Mouse (Mus musculus) Muller cell, postnatal 12 days (primary cell): ENCODE results near the gene Gal3st3.
"Not testable (repeated sequence)": the region's sequence is repeated elsewhere in the genome, so short reads cannot be mapped to it uniquely, and the experiment has no call there.

Experiments used
- DNase-seq: peaks from one replicate; pipeline ENCODE4 v3.0.0-alpha.2; 2015; ENCODE audit errors: inconsistent ontology term

Gene Gal3st3

GRCm38 (mm10) chr19:5306968-5307734, 9.0 kb downstream of the Gal3st3 start:
- no peak for DNase-seq

GRCm38 (mm10) chr19:5309025-5309424, 10.9 kb downstream of the Gal3st3 start:
- peak; percentile 26 for DNase-seq

- DNase-seq = no peak
These were observed 15.1 kb downstream of the Gal3st3 start for GRCm38 (mm10) chr19:5313189-5313588.

GRCm38 (mm10) chr19:5323801-5324200, 25.7 kb downstream of the Gal3st3 start:
- peak; percentile 16 for DNase-seq

- DNase-seq = no peak
These were observed 29.8 kb downstream of the Gal3st3 start for GRCm38 (mm10) chr19:5327970-5328369.

- no peak for DNase-seq
These were observed 36.6 kb downstream of the Gal3st3 start for GRCm38 (mm10) chr19:5334741-5335140.

GRCm38 (mm10) chr19:5335441-5335840, 37.3 kb downstream of the Gal3st3 start, which contains the start of gene Catsper1:
TSS of gene Catsper1 (plus strand) at chr19:5335741.
- DNase-seq = no peak

- peak; percentile 36 for DNase-seq
These were observed 39.8 kb downstream of the Gal3st3 start for GRCm38 (mm10) chr19:5337975-5338374.

GRCm38 (mm10) chr19:5341360-5341759, 43.2 kb downstream of the Gal3st3 start:
- no peak for DNase-seq

- peak; percentile 74 for DNase-seq
These were observed 47.4 kb downstream of the Gal3st3 start for GRCm38 (mm10) chr19:5345297-5346131.

- DNase-seq = no peak
These were observed 49.9 kb downstream of the Gal3st3 start for GRCm38 (mm10) chr19:5348064-5348463.

GRCm38 (mm10) chr19:5348526-5349501, 50.7 kb downstream of the Gal3st3 start:
- peak; percentile 52 for DNase-seq

- DNase-seq = not testable (repeated sequence)
These were observed 51.4 kb downstream of the Gal3st3 start, which contains the start of gene Cst6 for GRCm38 (mm10) chr19:5349502-5349873. TSS of gene Cst6 (minus strand) at chr19:5349574.

- DNase-seq = no peak
These were observed 55.5 kb downstream of the Gal3st3 start for GRCm38 (mm10) chr19:5353609-5354008.

- no peak for DNase-seq
These were observed 57.9 kb downstream of the Gal3st3 start for GRCm38 (mm10) chr19:5356080-5356479.
